Mouse (Mus musculus): ENCODE data around the gene Msrb2.

Msrb2 gene

GRCm38 (mm10) chr2:19373695-19374094 is 2.5 kb downstream of the Msrb2 start:
- Histone ChIP-seq H3K36me3 (ENCODE audit: control insufficient read depth, insufficient read depth, low read length, poor library complexity, severe bottlenecking) (no peaks in the 10 kb centered on the region), H3K27me3 (ENCODE audit: control insufficient read depth, insufficient read depth, low read length, poor library complexity, severe bottlenecking) (no peaks in the 10 kb centered on the region)
- peak; percentile 33 for DNase-seq (ENCODE audit: low read depth, low spot score)

DNA sequence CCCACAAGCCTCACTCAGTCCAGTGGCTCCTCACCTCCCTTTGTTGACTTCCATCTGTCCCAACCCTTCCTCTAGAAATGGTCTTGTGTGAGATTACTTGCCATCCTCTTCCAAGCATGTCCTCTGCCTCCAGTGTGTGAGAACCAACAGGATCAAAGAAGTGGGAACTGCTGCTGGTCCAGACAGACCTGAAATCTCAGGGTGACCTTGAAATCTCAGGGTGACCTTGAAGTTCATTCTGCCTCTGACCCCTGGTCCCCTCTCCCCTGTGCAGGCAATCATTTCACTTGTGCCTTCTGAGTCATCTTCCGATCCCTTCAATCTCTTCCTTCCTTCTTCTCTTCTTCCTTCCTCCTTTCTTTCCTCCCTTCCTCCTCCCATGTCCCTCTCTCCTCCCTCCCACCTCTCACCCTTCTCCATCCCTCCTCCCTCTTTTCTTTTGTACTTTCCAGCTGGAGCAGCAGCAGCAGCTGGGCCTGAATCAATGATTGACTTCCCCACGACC is 9.3 kb downstream of the Msrb2 start:
- Histone ChIP-seq H3K27me3 (ENCODE audit: control insufficient read depth, insufficient read depth, low read length, poor library complexity, severe bottlenecking) (no peaks in the 10 kb centered on the region), H3K36me3 (ENCODE audit: control insufficient read depth, insufficient read depth, low read length, poor library complexity, severe bottlenecking) (no peaks in the 10 kb centered on the region)
- DNase-seq (ENCODE audit: low read depth, low spot score): no peak

DNA sequence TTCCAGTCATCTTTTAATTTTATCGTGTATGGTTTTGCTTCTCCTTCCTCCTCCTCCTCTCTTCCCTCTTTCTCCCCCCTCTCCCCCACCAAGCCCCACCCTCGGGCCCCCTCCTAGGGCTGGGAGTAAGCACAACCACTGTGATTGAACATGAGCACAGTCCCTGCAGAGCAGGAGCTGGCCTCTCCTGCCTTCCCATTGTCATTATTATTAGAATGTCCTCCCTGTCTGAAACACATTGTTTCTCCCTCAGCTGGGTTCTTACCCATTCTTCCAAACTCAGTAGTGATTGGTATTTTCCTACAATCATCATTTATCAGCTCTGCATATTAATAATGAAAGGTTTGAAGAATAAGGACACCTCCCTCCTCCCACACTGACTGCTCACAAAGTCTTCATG is 9.7 kb downstream of the Msrb2 start:
- H3K27me3 ChIP-seq (ENCODE audit: control insufficient read depth, insufficient read depth, low read length, poor library complexity, severe bottlenecking): no peaks in the 10 kb centered on the region
- H3K36me3 ChIP-seq (ENCODE audit: control insufficient read depth, insufficient read depth, low read length, poor library complexity, severe bottlenecking): no peaks in the 10 kb centered on the region
- DNase-seq (ENCODE audit: low read depth, low spot score): no peak

GRCm38 (mm10) chr2:19382206-19382605 is 11.0 kb downstream of the Msrb2 start:
- H3K27me3 ChIP-seq (ENCODE audit: control insufficient read depth, insufficient read depth, low read length, poor library complexity, severe bottlenecking): no peaks in the 10 kb centered on the region
- H3K36me3 ChIP-seq (ENCODE audit: control insufficient read depth, insufficient read depth, low read length, poor library complexity, severe bottlenecking): no peaks in the 10 kb centered on the region
- DNase-seq (ENCODE audit: low read depth, low spot score): no peak

- no peak for DNase-seq (ENCODE audit: low read depth, low spot score)
- Histone ChIP-seq H3K36me3 (ENCODE audit: control insufficient read depth, insufficient read depth, low read length, poor library complexity, severe bottlenecking) (no peaks in the 10 kb centered on the region), H3K27me3 (ENCODE audit: control insufficient read depth, insufficient read depth, low read length, poor library complexity, severe bottlenecking) (no peaks in the 10 kb centered on the region)
Measured at GRCm38 (mm10) chr2:19383006-19383405, 11.8 kb downstream of the Msrb2 start.

GRCm38 (mm10) chr2:19385772-19386171 is 14.5 kb downstream of the Msrb2 start:
- DNase-seq (ENCODE audit: low read depth, low spot score): no peak

DNA sequence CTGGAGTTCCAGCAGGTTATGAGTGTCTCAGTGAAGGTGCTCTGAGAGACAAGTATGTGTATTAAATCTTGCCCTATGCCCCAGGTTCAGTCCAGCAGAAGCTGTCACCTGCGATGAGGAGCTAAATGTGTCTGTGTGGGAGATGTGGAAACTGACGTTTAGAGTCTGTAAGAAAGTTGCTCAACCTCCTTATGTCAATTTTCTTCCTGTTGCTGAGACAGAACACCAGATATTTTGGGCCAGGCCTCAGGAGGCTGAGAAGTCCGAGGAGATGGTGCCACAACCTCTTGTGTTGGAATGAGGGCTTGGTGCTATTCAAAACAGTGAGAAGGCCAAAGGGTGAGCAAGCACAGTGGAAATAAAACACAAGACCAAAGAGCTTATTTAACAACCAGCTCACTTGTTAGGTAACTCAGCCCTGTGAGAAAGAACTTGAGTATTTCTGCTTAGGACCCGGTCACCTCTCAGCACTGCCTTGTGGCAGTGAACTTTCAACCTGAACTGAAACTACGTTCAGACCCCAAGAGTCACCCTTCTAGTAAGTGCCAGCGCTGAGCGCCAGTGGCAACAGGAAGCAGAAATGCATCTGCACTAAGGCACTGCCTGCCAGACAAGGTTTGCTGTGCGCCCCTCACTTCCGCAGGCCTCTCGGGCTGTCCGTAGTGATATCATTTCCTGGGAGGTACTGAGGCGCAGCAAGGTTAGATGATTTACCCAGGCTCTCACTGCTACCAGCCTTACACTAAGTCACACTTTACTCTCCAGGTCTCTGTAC is 17.3 kb downstream of the Msrb2 start:
- Histone ChIP-seq H3K36me3 (ENCODE audit: control insufficient read depth, insufficient read depth, low read length, poor library complexity, severe bottlenecking) (no peaks in the 10 kb centered on the region), H3K27me3 (ENCODE audit: control insufficient read depth, insufficient read depth, low read length, poor library complexity, severe bottlenecking) (no peaks in the 10 kb centered on the region)
- DNase-seq (ENCODE audit: low read depth, low spot score): peak; percentile 84

More at GRCm38 (mm10) chr2:19385772-19386171, 14.5 kb downstream of the Msrb2 start:
- H3K36me3 ChIP-seq (ENCODE audit: control insufficient read depth, insufficient read depth, low read length, poor library complexity, severe bottlenecking): no peaks in the 10 kb centered on the region
- H3K27me3 ChIP-seq (ENCODE audit: control insufficient read depth, insufficient read depth, low read length, poor library complexity, severe bottlenecking): no peaks in the 10 kb centered on the region

- H3K27me3 ChIP-seq (ENCODE audit: control insufficient read depth, insufficient read depth, low read length, poor library complexity, severe bottlenecking): no peaks in the 10 kb centered on the region
- H3K36me3 ChIP-seq (ENCODE audit: control insufficient read depth, insufficient read depth, low read length, poor library complexity, severe bottlenecking): no peaks in the 10 kb centered on the region
- no peak for DNase-seq (ENCODE audit: low read depth, low spot score)
Measured at GRCm38 (mm10) chr2:19390411-19391143, 19.3 kb downstream of the Msrb2 start.

GRCm38 (mm10) chr2:19391649-19392048 is 20.4 kb downstream of the Msrb2 start:
- Histone ChIP-seq H3K27me3 (ENCODE audit: control insufficient read depth, insufficient read depth, low read length, poor library complexity, severe bottlenecking) (no peaks in the 10 kb centered on the region), H3K36me3 (ENCODE audit: control insufficient read depth, insufficient read depth, low read length, poor library complexity, severe bottlenecking) (no peaks in the 10 kb centered on the region)
- no peak for DNase-seq (ENCODE audit: low read depth, low spot score)

DNA sequence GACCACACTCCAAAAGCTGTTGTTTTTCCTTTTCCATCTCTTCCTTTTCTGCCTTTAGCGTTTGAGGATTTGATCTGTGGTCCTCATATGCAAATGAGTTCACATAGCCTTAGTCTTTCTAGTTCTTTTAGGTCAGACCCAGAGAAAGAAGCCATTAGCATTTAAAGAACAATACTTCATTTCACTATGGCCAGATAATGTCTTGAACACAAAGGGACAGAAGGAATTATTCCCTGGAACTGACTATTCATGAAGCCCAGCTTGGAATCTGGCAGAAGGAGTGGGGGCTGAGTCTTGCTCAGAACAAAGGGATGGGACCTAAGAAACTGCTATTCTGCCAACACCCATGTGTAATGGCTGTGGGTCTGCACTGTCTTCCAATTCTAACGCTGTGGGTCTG is 21.6 kb downstream of the Msrb2 start:
- no peak for DNase-seq (ENCODE audit: low read depth, low spot score)
- H3K36me3 ChIP-seq (ENCODE audit: control insufficient read depth, insufficient read depth, low read length, poor library complexity, severe bottlenecking): no peaks in the 10 kb centered on the region

GRCm38 (mm10) chr2:19405409-19405808 is 34.2 kb downstream of the Msrb2 start:
- no peak for DNase-seq (ENCODE audit: low read depth, low spot score)
- Histone ChIP-seq H3K36me3 (ENCODE audit: control insufficient read depth, insufficient read depth, low read length, poor library complexity, severe bottlenecking) (no peaks in the 10 kb centered on the region), H3K27me3 (ENCODE audit: control insufficient read depth, insufficient read depth, low read length, poor library complexity, severe bottlenecking) (no peaks in the 10 kb centered on the region)

More for the DNA sequence above, 21.6 kb downstream of the Msrb2 start:
- H3K27me3 ChIP-seq (ENCODE audit: control insufficient read depth, insufficient read depth, low read length, poor library complexity, severe bottlenecking): no peaks in the 10 kb centered on the region

DNA sequence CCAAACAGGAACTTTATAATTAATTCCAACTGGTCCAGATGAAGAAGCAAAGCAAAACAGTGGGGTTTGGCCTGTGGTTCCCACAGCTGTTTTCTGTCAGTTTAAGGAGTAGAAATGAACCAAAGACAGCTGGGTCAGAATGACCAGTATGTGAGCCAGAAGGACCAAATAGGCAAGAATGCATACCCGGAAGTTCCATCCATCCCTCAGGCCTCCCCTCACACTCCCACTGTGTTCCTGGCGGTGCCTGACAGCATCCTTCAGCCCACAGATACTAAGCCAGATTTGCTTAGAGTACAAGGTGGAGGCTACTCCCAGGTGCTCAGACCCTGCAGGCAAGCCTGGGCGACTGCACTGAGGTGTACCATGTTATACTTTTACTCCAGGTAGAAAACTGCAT is 35.3 kb downstream of the Msrb2 start:
- no peaks in the 10 kb centered on the region for H3K27me3 ChIP-seq (ENCODE audit: control insufficient read depth, insufficient read depth, low read length, poor library complexity, severe bottlenecking)
- DNase-seq (ENCODE audit: low read depth, low spot score): no peak
- H3K36me3 ChIP-seq (ENCODE audit: control insufficient read depth, insufficient read depth, low read length, poor library complexity, severe bottlenecking): no peaks in the 10 kb centered on the region

DNA sequence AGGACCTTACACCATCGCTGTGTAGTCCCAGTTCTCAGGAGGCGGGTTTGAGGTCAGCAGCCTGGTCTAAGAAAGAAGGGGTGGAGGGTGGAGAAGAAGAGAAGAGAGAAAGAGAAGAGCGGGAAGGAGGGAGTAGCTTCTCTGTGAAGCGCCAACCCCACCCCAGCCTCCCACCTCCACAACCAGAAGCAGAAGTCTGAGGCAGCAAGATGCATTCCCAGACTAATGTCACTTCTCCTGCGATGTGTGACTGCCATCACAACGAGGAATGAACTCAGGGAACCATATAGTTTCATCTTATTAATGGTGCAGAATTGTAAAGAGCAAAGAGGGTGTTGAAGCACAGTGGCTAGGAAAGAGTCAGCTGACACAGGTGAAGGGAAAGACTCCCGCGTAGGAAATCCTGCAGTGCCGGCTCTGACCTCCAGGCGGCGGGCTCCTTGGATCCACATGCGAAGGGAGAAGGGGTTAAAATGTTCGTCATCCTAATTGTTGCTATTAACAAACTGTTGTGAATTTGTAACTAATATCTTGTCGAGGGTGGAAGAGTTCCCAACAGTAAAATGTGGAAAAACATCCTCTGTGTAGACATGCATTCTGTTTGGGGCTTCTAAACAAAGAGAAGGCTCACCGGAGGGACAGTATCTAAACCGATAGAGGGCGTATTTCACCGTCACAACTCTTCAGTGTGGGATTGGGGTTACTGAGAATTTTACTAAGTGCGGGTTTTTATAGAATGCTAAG is 43.2 kb downstream of the Msrb2 start:
- no peaks in the 10 kb centered on the region for H3K36me3 ChIP-seq (ENCODE audit: control insufficient read depth, insufficient read depth, low read length, poor library complexity, severe bottlenecking)
- H3K27me3 ChIP-seq (ENCODE audit: control insufficient read depth, insufficient read depth, low read length, poor library complexity, severe bottlenecking): no peaks in the 10 kb centered on the region
- peak; percentile 59 for DNase-seq (ENCODE audit: low read depth, low spot score)

GRCm38 (mm10) chr2:19415063-19415521 is 43.9 kb downstream of the Msrb2 start:
- H3K36me3 ChIP-seq (ENCODE audit: control insufficient read depth, insufficient read depth, low read length, poor library complexity, severe bottlenecking): no peaks in the 10 kb centered on the region
- DNase-seq (ENCODE audit: low read depth, low spot score): peak; percentile 87
- H3K27me3 ChIP-seq (ENCODE audit: control insufficient read depth, insufficient read depth, low read length, poor library complexity, severe bottlenecking): no peaks in the 10 kb centered on the region
